Mouse (Mus musculus) intestine, embryonic 15.5 days (tissue): ENCODE results near the gene Zcchc10. TPM values are rescaled to one million over a fixed set of nuclear protein-coding genes. Genes with fewer than 3 reads are reported as not detected.
"Not testable (repeated sequence)": the region's sequence is repeated elsewhere in the genome, so short reads cannot be mapped to it uniquely, and the experiment has no call there.

Experiments used
- ATAC-seq: fragments of 200-750 bp; cut with Nextera tagmentation; 2 replicates; pipeline ENCODE4 v1.8.0; 2017; ENCODE audit warnings: moderate TSS enrichment, moderate library complexity
- H3K27ac ChIP-seq: fragments of 300-500 bp; sonication (generic); 2 replicates; pipeline ENCODE4 v1.5.1; 2015; ENCODE audit warnings: mild to moderate bottlenecking, inconsistent platforms
- H3K27me3 ChIP-seq: fragments of 300-500 bp; sonication (generic); replicated peaks from 2 replicates; pipeline ENCODE4 v1.6.1; 2015; ENCODE audit warnings: inconsistent platforms
- H3K36me3 ChIP-seq: fragments of 300-500 bp; sonication (generic); 2 replicates; pipeline ENCODE4 v1.6.1; 2015; ENCODE audit warnings: inconsistent platforms
- H3K4me1 ChIP-seq: fragments of 300-500 bp; sonication (generic); replicated peaks from 2 replicates; pipeline ENCODE4 v1.6.1; 2015; ENCODE audit warnings: inconsistent platforms
- H3K4me2 ChIP-seq: fragments of 300-500 bp; sonication (generic); replicated peaks from 2 replicates; pipeline ENCODE4 v1.6.1; 2015; ENCODE audit warnings: mild to moderate bottlenecking, inconsistent platforms
- H3K4me3 ChIP-seq: fragments of 300-500 bp; sonication (generic); replicated peaks from 2 replicates; pipeline ENCODE4 v1.5.1; 2015; ENCODE audit warnings: inconsistent platforms
- H3K9ac ChIP-seq: fragments of 300-500 bp; sonication (generic); 2 replicates; pipeline ENCODE4 v1.6.1; 2015; ENCODE audit warnings: inconsistent platforms
- H3K9me3 ChIP-seq: fragments of 300-500 bp; sonication (generic); 2 replicates; pipeline ENCODE4 v1.6.1; 2016; ENCODE audit warnings: inconsistent platforms
- WGBS: fragments of 180-500 bp; shearing (Covaris S2); methylation state at CpG from one replicate; pipeline ENCODE4 v1.1.7; 2015; 5-methylcytosine and 5-hydroxymethylcytosine counted together
- polyA plus RNA-seq: library from polyadenylated mRNA; unstranded; fragments of >200 nt; fragmentation: Nextera tagmentation; extraction: Ambion mirVana; gene quantifications from 2 replicates; pipeline ENCODE4 v1.2.1, GENCODE M21; 2015

The Zcchc10 gene
- polyA plus RNA-seq, 1 experiment from 2014 or later = 17.5 TPM

- H3K4me1 ChIP-seq = peaks cover 13% of the 10 kb centered on the region
- peak overlapping the region; percentile 100 for H3K4me3 ChIP-seq
- WGBS = 46% methylated on average over 9 of the region's 9 CpGs
- peak overlapping the region; percentile 99 for H3K27ac ChIP-seq
- peak overlapping the region; percentile 98 for H3K9ac ChIP-seq
- no peaks in the 10 kb centered on the region for H3K27me3 ChIP-seq
- no peak for ATAC-seq
- H3K9me3 ChIP-seq = no peaks in the 10 kb centered on the region
- H3K36me3 ChIP-seq = no peaks in the 10 kb centered on the region
- H3K4me2 ChIP-seq = peak overlapping the region; percentile 70
Observed at GRCm38 (mm10) chr11:53301167-53301515, 23.3 kb upstream of the Zcchc10 start.

DNA sequence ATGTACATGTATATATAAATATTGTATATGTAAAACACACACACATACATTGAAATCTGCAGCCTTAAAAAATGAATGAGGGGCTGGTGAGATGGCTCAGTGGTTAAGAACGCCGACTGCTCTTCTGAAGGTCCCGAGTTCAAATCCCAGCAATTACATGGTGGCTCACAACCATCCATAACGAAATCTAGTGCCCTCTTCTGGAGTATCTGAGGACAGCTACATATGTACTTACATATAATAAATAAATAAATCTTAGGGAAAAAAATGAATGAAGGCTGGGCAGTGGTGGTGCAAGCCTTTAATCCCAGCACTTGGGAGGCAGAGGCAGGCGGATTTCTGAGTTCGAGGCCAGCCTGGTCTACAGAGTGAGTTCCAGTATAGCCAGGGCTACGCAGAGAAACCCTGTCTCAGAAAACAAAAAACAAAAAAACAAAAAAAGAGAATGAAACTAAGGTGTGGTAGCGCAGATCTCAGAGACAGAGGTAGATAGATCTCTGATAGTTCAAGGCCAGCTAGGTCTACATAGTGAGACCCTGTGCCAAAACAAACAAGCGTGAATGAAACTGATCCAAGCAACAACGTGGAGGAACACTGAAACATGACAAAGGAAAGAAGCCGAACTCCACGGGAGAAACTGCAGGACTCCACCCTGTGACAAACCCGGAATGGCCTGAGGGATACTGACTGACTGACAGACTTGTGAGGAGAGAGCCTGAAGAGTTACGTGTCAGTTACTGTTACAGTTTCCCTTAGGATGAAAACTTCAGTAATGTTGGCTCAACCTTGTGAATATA, 20.2 kb upstream of the Zcchc10 start:
- Histone ChIP-seq H3K9ac (no peak overlapping the region), H3K4me3 (no peak overlapping the region), H3K4me1 (peaks cover 27% of the 10 kb centered on the region), H3K9me3 (no peaks in the 10 kb centered on the region), H3K27me3 (no peaks in the 10 kb centered on the region), H3K27ac (no peak overlapping the region), H3K4me2 (no peak overlapping the region), H3K36me3 (no peaks in the 10 kb centered on the region)
- 87% methylated on average over 14 of the region's 14 CpGs for WGBS
- no peak for ATAC-seq

DNA sequence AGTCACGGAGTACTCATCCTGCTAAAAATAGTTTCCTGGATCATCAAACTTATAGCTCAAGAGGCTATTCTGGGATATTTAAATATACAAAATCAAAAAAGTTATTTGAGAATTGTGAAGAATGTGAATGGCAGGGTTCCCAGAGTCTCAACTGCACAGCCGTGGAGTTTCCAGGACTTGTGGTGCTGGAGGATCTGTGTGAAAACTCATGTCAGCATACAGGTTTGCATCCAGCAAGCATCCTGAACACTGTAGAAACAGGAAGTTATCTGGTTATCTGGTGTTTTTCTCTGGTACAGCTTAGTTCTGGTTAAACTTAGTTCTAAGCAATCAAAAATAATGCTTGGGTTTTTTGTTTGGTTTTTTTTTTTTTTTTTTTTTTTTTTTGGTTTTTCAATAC, 17.5 kb upstream of the Zcchc10 start:
- H3K9me3 ChIP-seq = no peaks in the 10 kb centered on the region
- no peak for ATAC-seq
- no peak overlapping the region for H3K27ac ChIP-seq
- no peak overlapping the region for H3K9ac ChIP-seq
- WGBS = 51% methylated on average over 2 of the region's 2 CpGs
- no peak overlapping the region for H3K4me2 ChIP-seq
- no peaks in the 10 kb centered on the region for H3K27me3 ChIP-seq
- no peaks in the 10 kb centered on the region for H3K36me3 ChIP-seq
- H3K4me3 ChIP-seq = no peak overlapping the region
- H3K4me1 ChIP-seq = peaks cover 19% of the 10 kb centered on the region

- Histone ChIP-seq H3K27ac (peak overlapping the region; percentile 67), H3K27me3 (no peaks in the 10 kb centered on the region), H3K4me1 (peaks cover 19% of the 10 kb centered on the region), H3K4me3 (no peak overlapping the region), H3K9me3 (no peaks in the 10 kb centered on the region), H3K9ac (no peak overlapping the region), H3K36me3 (no peaks in the 10 kb centered on the region), H3K4me2 (no peak overlapping the region)
- 47% methylated on average over 10 of the region's 10 CpGs for WGBS
- ATAC-seq = peak; percentile 29
Observed at GRCm38 (mm10) chr11:53307558-53308065, 16.9 kb upstream of the Zcchc10 start.

GRCm38 (mm10) chr11:53308251-53308864, 16.1 kb upstream of the Zcchc10 start:
- Histone ChIP-seq H3K36me3 (no peaks in the 10 kb centered on the region), H3K9ac (no peak overlapping the region), H3K4me2 (no peak overlapping the region), H3K27ac (peak overlapping the region; percentile 67), H3K4me3 (no peak overlapping the region), H3K9me3 (no peaks in the 10 kb centered on the region), H3K4me1 (peaks cover 19% of the 10 kb centered on the region), H3K27me3 (no peaks in the 10 kb centered on the region)
- ATAC-seq = peak; percentile 77

GRCm38 (mm10) chr11:53308884-53309310, 15.6 kb upstream of the Zcchc10 start:
- no peak overlapping the region for H3K4me3 ChIP-seq
- H3K36me3 ChIP-seq = no peaks in the 10 kb centered on the region
- H3K27ac ChIP-seq = peak overlapping the region; percentile 67
- 42% methylated on average over 2 of the region's 2 CpGs for WGBS
- no peak overlapping the region for H3K4me2 ChIP-seq
- no peaks in the 10 kb centered on the region for H3K9me3 ChIP-seq
- H3K27me3 ChIP-seq = no peaks in the 10 kb centered on the region
- no peak overlapping the region for H3K9ac ChIP-seq
- ATAC-seq = peak; percentile 53
- H3K4me1 ChIP-seq = peaks cover 19% of the 10 kb centered on the region

GRCm38 (mm10) chr11:53311385-53311784, 13.1 kb upstream of the Zcchc10 start:
- no peak overlapping the region for H3K4me3 ChIP-seq
- WGBS = 33% methylated on average over 1 of the region's 1 CpGs
- no peak overlapping the region for H3K27ac ChIP-seq
- H3K9ac ChIP-seq = no peak overlapping the region
- H3K9me3 ChIP-seq = no peaks in the 10 kb centered on the region
- no peak overlapping the region for H3K4me2 ChIP-seq
- H3K27me3 ChIP-seq = no peaks in the 10 kb centered on the region
- H3K36me3 ChIP-seq = no peaks in the 10 kb centered on the region
- H3K4me1 ChIP-seq = peaks cover 19% of the 10 kb centered on the region
- no peak for ATAC-seq

GRCm38 (mm10) chr11:53312823-53313222, 11.7 kb upstream of the Zcchc10 start:
- not testable (repeated sequence) for ATAC-seq, H3K27me3 ChIP-seq, H3K9me3 ChIP-seq, H3K9ac ChIP-seq, H3K27ac ChIP-seq, H3K36me3 ChIP-seq, H3K4me3 ChIP-seq, H3K4me2 ChIP-seq
- 71% methylated on average over 1 of the region's 1 CpGs for WGBS
- peaks cover 15% of the 10 kb centered on the region for H3K4me1 ChIP-seq

- no peaks in the 10 kb centered on the region for H3K36me3 ChIP-seq
- H3K27me3 ChIP-seq = no peaks in the 10 kb centered on the region
- H3K4me2 ChIP-seq = no peak overlapping the region
- H3K9ac ChIP-seq = no peak overlapping the region
- no peak overlapping the region for H3K4me3 ChIP-seq
- no peaks in the 10 kb centered on the region for H3K4me1 ChIP-seq
- H3K9me3 ChIP-seq = no peaks in the 10 kb centered on the region
- no peak overlapping the region for H3K27ac ChIP-seq
- 7% methylated on average over 1 of the region's 1 CpGs for WGBS
- ATAC-seq = no peak
Observed at GRCm38 (mm10) chr11:53314770-53315173, 9.7 kb upstream of the Zcchc10 start.

DNA sequence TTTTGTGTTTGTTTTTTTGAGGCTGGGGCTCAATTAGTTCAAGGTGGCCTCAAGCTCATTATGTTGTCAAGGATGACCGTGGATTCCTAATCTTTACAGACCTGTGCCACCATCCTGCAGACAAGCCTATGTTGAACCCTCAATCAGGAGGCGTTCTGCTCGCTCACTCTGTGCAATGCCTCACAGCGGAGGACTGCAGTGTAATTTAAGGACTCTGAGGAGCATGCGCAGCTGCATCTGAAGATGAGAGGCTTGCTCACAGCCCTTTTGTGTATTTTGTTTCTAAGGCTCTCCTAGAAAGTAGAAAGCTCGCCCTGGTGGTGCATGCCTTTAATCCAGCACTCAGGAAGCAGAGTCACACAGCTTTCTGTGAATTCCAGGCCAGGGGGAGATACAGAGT, 7.5 kb upstream of the Zcchc10 start:
- Histone ChIP-seq H3K9ac (no peak overlapping the region), H3K36me3 (no peaks in the 10 kb centered on the region), H3K4me1 (no peaks in the 10 kb centered on the region), H3K4me2 (no peak overlapping the region), H3K27ac (no peak overlapping the region), H3K9me3 (no peaks in the 10 kb centered on the region), H3K4me3 (no peak overlapping the region), H3K27me3 (no peaks in the 10 kb centered on the region)
- 50% methylated on average over 6 of the region's 6 CpGs for WGBS
- ATAC-seq = no peak

GRCm38 (mm10) chr11:53318041-53318440, 6.4 kb upstream of the Zcchc10 start:
- Histone ChIP-seq H3K9me3 (no peaks in the 10 kb centered on the region), H3K4me2 (no peak overlapping the region), H3K4me3 (no peak overlapping the region), H3K9ac (no peak overlapping the region), H3K27ac (no peak overlapping the region), H3K4me1 (no peaks in the 10 kb centered on the region), H3K27me3 (no peaks in the 10 kb centered on the region), H3K36me3 (no peaks in the 10 kb centered on the region)
- ATAC-seq = no peak
- 76% methylated on average over 7 of the region's 7 CpGs for WGBS

GRCm38 (mm10) chr11:53318568-53318967, 5.9 kb upstream of the Zcchc10 start:
- ATAC-seq, H3K4me1 ChIP-seq, H3K9me3 ChIP-seq, H3K4me3 ChIP-seq, H3K4me2 ChIP-seq, H3K27me3 ChIP-seq, H3K9ac ChIP-seq, H3K36me3 ChIP-seq, H3K27ac ChIP-seq: not testable (repeated sequence)
- 80% methylated on average over 3 of the region's 3 CpGs for WGBS

DNA sequence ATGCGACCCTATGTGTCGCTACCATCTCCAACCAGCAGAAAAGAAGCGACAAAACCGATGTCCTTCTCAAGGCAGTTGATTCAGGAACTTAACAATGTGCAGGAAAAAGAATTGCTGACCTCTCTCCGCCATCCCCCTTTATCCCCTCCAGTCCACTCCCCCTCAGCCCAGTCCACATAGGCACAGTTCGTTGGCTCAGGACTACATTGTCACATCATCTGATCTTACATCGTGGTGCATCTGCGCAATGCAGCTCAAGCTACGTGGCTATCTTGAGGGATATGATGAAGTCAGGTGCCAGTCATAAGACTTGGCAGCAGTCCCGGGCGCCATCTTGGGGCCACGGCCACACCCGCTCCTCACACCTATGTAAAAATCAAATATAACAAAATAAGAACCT, 4.6 kb upstream of the Zcchc10 start:
- not testable (repeated sequence) for H3K9me3 ChIP-seq, H3K27ac ChIP-seq, ATAC-seq, H3K36me3 ChIP-seq, H3K4me3 ChIP-seq, H3K27me3 ChIP-seq, H3K4me1 ChIP-seq, H3K4me2 ChIP-seq, H3K9ac ChIP-seq
- 94% methylated on average over 13 of the region's 13 CpGs for WGBS
